Mouse (Mus musculus): ENCODE data around the gene Osmr. TPM values are rescaled to one million over a fixed set of nuclear protein-coding genes. Genes with fewer than 3 reads are reported as not detected.

Osmr gene
- total RNA-seq, 1 experiment, result 1.0 TPM

GRCm38 (mm10) chr15:6873807-6874600 lies 765 bp downstream of the Osmr start:
- peak overlapping the region; percentile 42 for H3K9ac ChIP-seq (ENCODE audit: insufficient read depth, low read depth, low read length, poor library complexity, severe bottlenecking)
- no peaks in the 10 kb centered on the region for H3K9me3 ChIP-seq (ENCODE audit: control insufficient read depth, insufficient read depth, low read depth, low read length)
- TF ChIP-seq ZC3H11A (IDR thresholded peaks at IDR 0.05; ENCODE audit: borderline replicate concordance, low read depth, low read length) (no peak), HCFC1 (IDR thresholded peaks at IDR 0.05; ENCODE audit: borderline replicate concordance, insufficient read depth, low read length) (no peak), CHD2 (IDR thresholded peaks at IDR 0.05; ENCODE audit: low read depth, low read length) (no peak), ZNF384 (IDR thresholded peaks at IDR 0.05; ENCODE audit: low read depth, low read length) (no peak), MAFK (IDR thresholded peaks at IDR 0.05; ENCODE audit: insufficient read depth, low read depth, low read length) (no peak)
- H3K36me3 ChIP-seq (ENCODE audit: control insufficient read depth, insufficient read depth, low read length, poor library complexity, severe bottlenecking), result no peaks in the 10 kb centered on the region
- H3K4me3 ChIP-seq (ENCODE audit: insufficient read depth in 1 of 2, low read depth in 1 of 2, low read length in 2 of 2, poor library complexity in 1 of 2, severe bottlenecking in 1 of 2), result peak overlapping the region; percentile 63 to 73
- no peak for DNase-seq (ENCODE audit: low read depth, low spot score)
- in situ Hi-C loops (cut with MboI; ENCODE audit: low sequenced_read_pairs in 2 of 2, unreplicated experiment in 2 of 2), result no loop called here
- no peaks in the 10 kb centered on the region; a peak in 2 of 4 replicates for H3K4me1 ChIP-seq (ENCODE audit: control insufficient read depth in 2 of 2, insufficient read depth in 2 of 2, low read length in 2 of 2, poor library complexity in 1 of 2)
- H3K27ac ChIP-seq (ENCODE audit: insufficient read depth, low read depth, low read length, poor library complexity, severe bottlenecking), result no peak overlapping the region

- H3K9me3 ChIP-seq (ENCODE audit: control insufficient read depth, insufficient read depth, low read depth, low read length), result no peaks in the 10 kb centered on the region
- no peak for TF ChIP-seq ZC3H11A (IDR thresholded peaks at IDR 0.05; ENCODE audit: borderline replicate concordance, low read depth, low read length)
- no peak for TF ChIP-seq MAFK (IDR thresholded peaks at IDR 0.05; ENCODE audit: insufficient read depth, low read depth, low read length)
- no peak for TF ChIP-seq CHD2 (IDR thresholded peaks at IDR 0.05; ENCODE audit: low read depth, low read length)
- no peak for TF ChIP-seq ZNF384 (IDR thresholded peaks at IDR 0.05; ENCODE audit: low read depth, low read length)
- TF ChIP-seq HCFC1 (IDR thresholded peaks at IDR 0.05; ENCODE audit: borderline replicate concordance, insufficient read depth, low read length), result no peak
- no peaks in the 10 kb centered on the region for H3K36me3 ChIP-seq (ENCODE audit: control insufficient read depth, insufficient read depth, low read length, poor library complexity, severe bottlenecking)
- DNase-seq (ENCODE audit: low read depth, low spot score), result no peak
- H3K4me3 ChIP-seq (ENCODE audit: insufficient read depth in 1 of 2, low read depth in 1 of 2, low read length in 2 of 2, poor library complexity in 1 of 2, severe bottlenecking in 1 of 2), result no peak overlapping the region
- in situ Hi-C loops (cut with MboI; ENCODE audit: low sequenced_read_pairs in 2 of 2, unreplicated experiment in 2 of 2), result no loop called here
- no peak overlapping the region for H3K9ac ChIP-seq (ENCODE audit: insufficient read depth, low read depth, low read length, poor library complexity, severe bottlenecking)
- H3K4me1 ChIP-seq (ENCODE audit: control insufficient read depth in 2 of 2, insufficient read depth in 2 of 2, low read length in 2 of 2, poor library complexity in 1 of 2), result no peaks in the 10 kb centered on the region; a peak in 2 of 4 replicates
- H3K27ac ChIP-seq (ENCODE audit: insufficient read depth, low read depth, low read length, poor library complexity, severe bottlenecking), result no peak overlapping the region
These were observed 1.5 kb downstream of the Osmr start for GRCm38 (mm10) chr15:6873154-6873806.

- TF ChIP-seq CHD2 (IDR thresholded peaks at IDR 0.05; ENCODE audit: low read depth, low read length) (no peak), ZC3H11A (IDR thresholded peaks at IDR 0.05; ENCODE audit: borderline replicate concordance, low read depth, low read length) (no peak), MAFK (IDR thresholded peaks at IDR 0.05; ENCODE audit: insufficient read depth, low read depth, low read length) (no peak), HCFC1 (IDR thresholded peaks at IDR 0.05; ENCODE audit: borderline replicate concordance, insufficient read depth, low read length) (no peak), ZNF384 (IDR thresholded peaks at IDR 0.05; ENCODE audit: low read depth, low read length) (no peak)
- no peak for DNase-seq (ENCODE audit: low read depth, low spot score)
- Histone ChIP-seq H3K27ac (ENCODE audit: insufficient read depth, low read depth, low read length, poor library complexity, severe bottlenecking) (no peak overlapping the region), H3K4me3 (ENCODE audit: insufficient read depth in 1 of 2, low read depth in 1 of 2, low read length in 2 of 2, poor library complexity in 1 of 2, severe bottlenecking in 1 of 2) (no peak overlapping the region), H3K36me3 (ENCODE audit: control insufficient read depth, insufficient read depth, low read length, poor library complexity, severe bottlenecking) (no peaks in the 10 kb centered on the region), H3K9me3 (ENCODE audit: control insufficient read depth, insufficient read depth, low read depth, low read length) (no peaks in the 10 kb centered on the region), H3K4me1 (ENCODE audit: control insufficient read depth in 2 of 2, insufficient read depth in 2 of 2, low read length in 2 of 2, poor library complexity in 1 of 2) (no peaks in the 10 kb centered on the region; a peak in 2 of 4 replicates), H3K9ac (ENCODE audit: insufficient read depth, low read depth, low read length, poor library complexity, severe bottlenecking) (no peak overlapping the region)
- in situ Hi-C loops (cut with MboI; ENCODE audit: low sequenced_read_pairs in 2 of 2, unreplicated experiment in 2 of 2), result no loop called here
These were observed 3.0 kb downstream of the Osmr start for GRCm38 (mm10) chr15:6871621-6872359.

- Histone ChIP-seq H3K9ac (ENCODE audit: insufficient read depth, low read depth, low read length, poor library complexity, severe bottlenecking) (no peak overlapping the region), H3K9me3 (ENCODE audit: control insufficient read depth, insufficient read depth, low read depth, low read length) (no peaks in the 10 kb centered on the region), H3K4me1 (ENCODE audit: control insufficient read depth in 2 of 2, insufficient read depth in 2 of 2, low read length in 2 of 2, poor library complexity in 1 of 2) (no peaks in the 10 kb centered on the region), H3K36me3 (ENCODE audit: control insufficient read depth, insufficient read depth, low read length, poor library complexity, severe bottlenecking) (no peaks in the 10 kb centered on the region), H3K27ac (ENCODE audit: insufficient read depth, low read depth, low read length, poor library complexity, severe bottlenecking) (no peak overlapping the region), H3K4me3 (ENCODE audit: insufficient read depth in 1 of 2, low read depth in 1 of 2, low read length in 2 of 2, poor library complexity in 1 of 2, severe bottlenecking in 1 of 2) (no peak overlapping the region)
- no peak for DNase-seq (ENCODE audit: low read depth, low spot score)
- no peak for TF ChIP-seq ZNF384 (IDR thresholded peaks at IDR 0.05; ENCODE audit: low read depth, low read length)
- no peak for TF ChIP-seq MAFK (IDR thresholded peaks at IDR 0.05; ENCODE audit: insufficient read depth, low read depth, low read length)
- TF ChIP-seq HCFC1 (IDR thresholded peaks at IDR 0.05; ENCODE audit: borderline replicate concordance, insufficient read depth, low read length), result no peak
- TF ChIP-seq CHD2 (IDR thresholded peaks at IDR 0.05; ENCODE audit: low read depth, low read length), result no peak
- TF ChIP-seq ZC3H11A (IDR thresholded peaks at IDR 0.05; ENCODE audit: borderline replicate concordance, low read depth, low read length), result no peak
- in situ Hi-C loops (cut with MboI; ENCODE audit: low sequenced_read_pairs in 2 of 2, unreplicated experiment in 2 of 2), result no loop called here
These were observed 7.9 kb downstream of the Osmr start for GRCm38 (mm10) chr15:6866888-6867287.

Measured in ES-E14 (cell line).